Mouse (Mus musculus) CH12F3 (cell line): ENCODE measurements around the gene Sntg2.

Experiments
- in situ Hi-C: fragments of 300-500 bp; cut with MboI; formaldehyde crosslinking; loops from 2 replicates; pipeline ENCODE4 v1.14.3; 2020; ENCODE audit warnings: low sequenced_read_pairs

Gene Sntg2

DNA sequence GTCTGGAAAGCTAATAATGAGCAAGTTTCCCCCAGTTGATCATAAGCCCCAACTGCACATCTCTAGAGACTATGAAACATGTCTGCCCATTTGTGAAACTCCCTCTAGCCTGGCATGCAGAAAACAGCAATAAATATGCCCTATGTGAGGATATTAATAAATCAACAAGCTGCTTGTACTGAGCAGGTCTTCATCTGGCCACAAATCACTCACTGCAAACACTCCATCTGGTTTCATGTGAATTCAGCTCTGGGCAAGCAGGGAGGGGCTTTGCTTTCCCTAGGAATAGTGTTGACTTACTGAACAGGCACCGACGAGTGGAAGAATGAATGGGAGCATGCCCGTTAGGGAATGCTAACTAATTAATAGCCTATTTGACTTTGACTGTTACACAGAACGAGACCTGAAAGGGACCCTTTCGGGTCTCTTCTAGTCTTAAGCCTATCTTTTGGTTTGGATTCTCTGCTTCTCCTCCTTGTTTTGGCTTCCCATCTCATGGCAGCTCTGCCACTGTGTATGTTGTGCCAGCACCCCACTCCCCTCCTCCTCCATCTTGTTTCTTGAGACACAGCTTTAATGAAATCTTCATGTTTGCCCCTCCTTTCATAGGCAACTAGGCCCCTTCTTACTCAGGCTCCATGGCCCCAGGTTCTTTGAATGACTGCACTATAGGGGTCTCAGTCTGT lies 86.1 kb downstream of the Sntg2 start:
- in situ Hi-C loops = no loop called here

DNA sequence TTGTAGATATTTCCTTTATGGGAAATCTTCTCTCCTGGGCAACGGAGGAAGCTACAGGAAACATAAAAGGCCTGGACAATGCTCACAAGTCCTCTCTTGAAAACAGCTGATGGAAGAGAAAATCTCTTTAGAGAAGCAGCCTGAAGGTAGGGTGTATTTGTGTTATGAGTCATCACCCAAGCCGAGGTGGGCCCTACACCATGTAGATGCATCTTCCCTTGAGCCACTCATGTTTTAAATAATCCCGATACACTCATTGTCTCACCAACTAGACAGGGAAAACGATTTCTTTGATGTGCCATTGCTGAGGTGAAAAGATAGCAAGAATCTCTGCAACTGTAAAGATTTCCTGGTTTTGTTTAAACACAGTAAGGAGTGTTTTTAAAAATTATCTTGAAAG lies 89.4 kb downstream of the Sntg2 start:
- in situ Hi-C loops = no loop called here

DNA sequence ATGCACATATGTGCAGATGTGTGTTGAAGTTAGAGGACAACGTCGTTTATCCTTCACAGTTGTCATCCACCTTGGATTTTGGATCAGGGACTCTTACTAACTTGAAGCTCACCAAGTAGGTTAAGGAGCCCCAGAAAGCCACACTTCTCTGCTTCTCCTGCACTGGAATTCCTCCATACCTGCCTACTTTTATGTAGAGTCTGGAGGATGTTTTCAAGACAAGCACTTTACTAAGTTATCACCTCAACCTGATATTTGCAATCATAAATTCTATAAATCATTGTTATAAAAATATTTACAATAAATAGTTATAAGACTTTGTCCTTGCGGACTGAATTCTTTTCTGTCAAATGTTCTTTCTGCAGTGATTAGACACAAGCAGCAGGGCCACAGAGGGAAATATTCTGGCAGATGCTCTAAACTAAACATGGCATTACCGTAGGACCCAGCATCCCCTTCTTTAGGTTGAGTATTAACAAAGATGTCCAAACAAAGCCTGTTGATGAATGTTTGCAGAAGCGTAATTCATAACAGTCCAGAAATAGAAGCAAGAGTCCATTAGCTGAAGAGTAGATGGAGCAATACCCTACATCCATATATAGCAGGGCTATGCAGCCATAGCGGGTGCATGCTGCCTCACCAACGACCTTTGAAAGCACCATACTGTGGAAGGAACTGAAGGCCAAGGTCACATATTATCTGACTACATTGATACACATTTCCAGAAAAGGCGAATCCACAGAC lies 100.8 kb downstream of the Sntg2 start:
- in situ Hi-C loops = no loop called here

DNA sequence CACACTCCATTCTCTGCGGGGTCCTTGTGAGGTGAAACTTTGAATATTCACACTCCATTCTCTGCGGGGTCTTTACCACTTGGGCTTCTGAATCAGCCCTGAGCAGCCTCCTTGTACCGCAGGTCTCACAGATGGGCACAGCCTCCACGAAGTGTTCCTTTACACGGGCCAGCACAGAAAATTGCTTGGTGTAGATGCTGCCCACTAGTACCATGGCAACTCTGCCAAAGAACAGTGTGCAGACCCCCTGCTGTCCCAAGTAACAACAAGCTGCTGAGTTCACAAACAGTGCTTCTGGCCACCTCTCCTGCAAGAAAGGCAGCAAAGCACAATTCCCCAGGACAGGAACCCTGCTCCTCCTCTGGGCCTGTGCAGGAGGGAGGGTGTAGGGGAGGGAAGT lies 109.0 kb downstream of the Sntg2 start:
- in situ Hi-C loops = no loop called here

DNA sequence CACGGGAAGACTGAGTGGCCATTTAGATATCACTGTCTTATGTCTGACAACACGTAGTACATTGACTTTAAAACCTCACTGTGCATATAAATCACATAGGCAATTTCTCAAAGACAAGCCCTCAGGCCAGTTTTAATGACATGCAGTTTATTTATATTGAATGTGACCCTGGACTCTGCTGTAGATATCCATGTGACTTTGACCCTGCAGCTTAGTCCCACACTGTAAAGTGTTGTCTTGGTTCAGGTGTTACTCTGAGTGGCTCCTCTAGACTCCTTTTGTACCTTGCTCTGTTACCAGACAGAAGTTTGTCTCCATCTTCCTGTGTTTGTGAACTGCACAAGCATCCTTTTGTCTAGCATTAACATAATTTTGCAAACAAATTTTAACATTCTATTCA lies 112.0 kb downstream of the Sntg2 start:
- in situ Hi-C loops = no loop called here

- in situ Hi-C loops = no loop called here
These were observed 114.5 kb downstream of the Sntg2 start for GRCm38 (mm10) chr12:30258641-30259040.

- in situ Hi-C loops = no loop called here
These were observed 115.5 kb downstream of the Sntg2 start for GRCm38 (mm10) chr12:30257664-30258063.

DNA sequence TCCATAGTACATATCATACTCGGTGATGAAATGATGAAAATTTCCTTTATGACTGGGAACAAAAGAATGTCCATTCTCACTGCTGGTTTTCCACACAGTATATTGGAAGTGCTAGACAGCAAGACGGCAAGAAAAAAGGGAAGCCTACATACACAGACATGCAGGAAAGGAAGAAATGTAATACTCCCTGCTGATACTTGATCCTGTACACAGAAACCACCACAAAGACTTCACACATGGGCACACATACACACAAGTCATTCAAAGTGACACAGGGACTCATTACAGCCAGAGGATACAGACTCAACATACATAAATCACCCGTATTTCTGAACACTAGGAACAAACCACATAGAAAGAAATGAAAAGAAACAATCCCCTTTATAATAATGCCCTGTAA lies 117.0 kb downstream of the Sntg2 start:
- in situ Hi-C loops = no loop called here

DNA sequence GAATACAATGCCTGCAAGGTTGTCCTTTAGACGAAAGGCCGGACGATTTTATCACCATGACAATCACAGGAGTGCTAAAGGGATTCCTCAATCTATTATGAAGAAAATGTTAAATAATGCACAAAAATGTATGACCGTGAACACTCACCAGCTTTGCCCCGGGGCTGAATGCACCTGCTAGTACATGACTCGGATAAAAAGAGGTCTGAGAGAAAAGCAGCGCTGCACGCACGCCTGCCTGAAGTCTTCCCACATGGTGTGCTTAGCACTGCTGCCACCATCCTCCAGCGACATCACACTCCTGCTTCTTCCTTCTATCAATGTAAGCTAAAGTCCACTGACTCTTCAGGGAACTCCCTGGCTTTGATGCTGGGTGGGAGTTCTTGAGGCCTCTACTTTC lies 118.6 kb downstream of the Sntg2 start:
- in situ Hi-C loops = no loop called here

DNA sequence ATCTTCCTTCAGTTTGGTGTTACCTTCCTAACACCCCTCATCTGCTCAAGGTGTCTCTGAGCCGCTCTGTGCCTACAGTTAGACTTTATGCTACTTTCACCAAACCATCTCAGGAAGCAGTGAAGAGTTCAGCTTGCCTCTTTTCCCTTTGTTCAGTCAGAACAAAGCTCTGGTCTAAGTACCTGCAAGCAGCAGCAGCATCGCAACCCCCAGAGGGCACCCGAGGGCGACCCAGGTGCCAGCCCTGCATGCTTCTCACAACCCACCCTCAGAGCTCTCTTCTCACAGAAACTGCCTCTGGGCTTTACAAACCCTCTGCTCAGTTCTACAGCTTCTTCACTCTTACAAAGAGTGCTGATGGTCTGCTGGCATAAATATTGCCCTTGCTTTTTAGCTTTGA lies 120.8 kb downstream of the Sntg2 start:
- in situ Hi-C loops = no loop called here

DNA sequence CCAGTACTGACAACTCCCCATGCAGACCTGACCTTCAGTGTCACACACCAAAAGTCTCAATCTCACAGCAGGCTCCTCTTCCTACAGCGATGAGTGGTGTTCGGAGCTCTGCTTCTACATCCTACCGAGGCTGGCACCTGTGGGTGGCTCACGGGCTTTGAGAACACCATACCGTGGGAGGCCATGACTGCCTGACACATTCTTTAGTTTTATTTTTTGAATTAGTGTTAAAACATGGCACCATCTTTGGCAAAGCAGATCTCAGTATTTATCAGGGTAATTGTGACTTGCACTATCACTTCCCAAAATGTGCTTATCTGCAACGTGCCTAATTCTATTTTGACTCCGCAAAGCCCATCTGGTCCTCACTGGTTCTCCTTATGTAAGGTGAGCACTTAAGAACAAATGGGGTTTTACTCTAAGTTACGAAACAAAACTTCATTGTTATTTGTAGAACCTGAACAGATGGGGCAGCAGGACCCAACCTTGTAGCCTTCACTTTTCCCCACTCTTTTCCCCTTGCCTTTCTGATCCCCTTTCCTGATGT lies 121.8 kb downstream of the Sntg2 start:
- in situ Hi-C loops = no loop called here

- in situ Hi-C loops = no loop called here
These were observed 124.1 kb downstream of the Sntg2 start for GRCm38 (mm10) chr12:30249068-30249467.

- in situ Hi-C loops = no loop called here
These were observed 126.8 kb downstream of the Sntg2 start for GRCm38 (mm10) chr12:30246286-30246945.

GRCm38 (mm10) chr12:30244194-30244593 lies 129.0 kb downstream of the Sntg2 start:
- in situ Hi-C loops = no loop called here

GRCm38 (mm10) chr12:30240891-30241290 lies 132.3 kb downstream of the Sntg2 start:
- in situ Hi-C loops = no loop called here

GRCm38 (mm10) chr12:30234940-30235339 lies 138.2 kb downstream of the Sntg2 start:
- in situ Hi-C loops = no loop called here

- in situ Hi-C loops = no loop called here
These were observed 145.2 kb downstream of the Sntg2 start for GRCm38 (mm10) chr12:30228004-30228403.

DNA sequence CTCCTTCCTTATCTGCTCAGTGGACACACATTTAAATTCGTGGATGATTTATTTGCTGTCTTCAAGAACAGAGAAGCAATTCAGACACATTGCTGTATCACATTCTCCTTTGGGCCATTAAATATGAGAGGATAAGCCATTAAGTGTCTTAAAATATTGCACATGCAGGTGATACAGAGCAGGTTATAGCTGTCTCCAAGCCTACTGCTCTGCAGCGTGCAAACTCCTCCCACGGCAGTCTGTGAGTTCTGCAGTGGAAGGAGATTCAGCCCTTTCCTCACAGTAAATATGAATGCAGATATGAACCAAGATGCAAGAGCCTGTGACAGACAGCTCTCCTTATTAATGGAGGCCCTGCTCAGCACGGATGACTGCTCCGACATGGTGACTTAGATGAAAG lies 146.9 kb downstream of the Sntg2 start:
- in situ Hi-C loops = no loop called here

- in situ Hi-C loops = no loop called here
These were observed 156.3 kb downstream of the Sntg2 start for GRCm38 (mm10) chr12:30216762-30217441.

DNA sequence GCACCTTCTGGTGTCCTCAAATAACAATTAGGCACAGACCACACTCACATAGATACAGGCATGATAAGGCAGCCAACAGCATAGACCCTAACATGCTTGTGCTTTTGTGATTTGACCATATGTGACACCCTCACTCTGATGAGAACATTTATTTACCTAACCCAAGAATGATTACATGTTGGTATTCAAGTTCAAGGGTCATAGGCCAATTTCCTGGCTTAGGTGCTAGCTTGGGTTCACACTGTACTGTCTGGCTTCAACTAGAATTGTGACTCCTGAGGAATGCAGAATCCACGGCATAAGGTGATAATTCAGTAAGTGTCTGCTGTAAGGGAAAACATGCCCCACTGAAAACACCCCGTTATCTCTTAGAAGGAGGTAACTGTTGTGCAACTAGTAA lies 158.4 kb downstream of the Sntg2 start:
- in situ Hi-C loops = no loop called here

DNA sequence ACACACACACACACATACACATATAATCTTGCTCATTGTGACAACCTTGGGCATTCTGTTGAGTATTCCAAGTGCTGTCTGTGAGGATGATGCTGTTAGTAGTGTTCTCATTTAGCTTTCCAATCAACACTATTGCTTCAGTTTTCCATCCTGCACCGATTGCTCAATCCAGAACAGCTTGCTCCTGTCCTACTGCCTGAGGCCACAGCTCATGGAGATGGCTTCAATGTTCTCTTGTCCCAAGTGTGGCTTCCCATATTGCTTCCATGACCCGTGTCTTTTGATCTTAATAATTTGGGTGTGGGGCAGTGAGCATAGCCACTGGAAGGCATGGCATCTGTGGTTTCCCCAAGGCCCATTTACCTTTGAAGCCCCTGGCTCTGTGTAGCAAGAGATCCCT lies 162.8 kb downstream of the Sntg2 start:
- in situ Hi-C loops = no loop called here
